Mouse (Mus musculus) embryonic facial prominence, embryonic 10.5 days (tissue): ENCODE results near the gene Taar8b. TPM values are rescaled to one million over a fixed set of nuclear protein-coding genes. Genes with fewer than 3 reads are reported as not detected.
"Not testable (repeated sequence)": the region's sequence is repeated elsewhere in the genome, so short reads cannot be mapped to it uniquely, and the experiment has no call there.

ENCODE experiments used
- DNase-seq: peaks from one replicate; pipeline ENCODE4 v3.0.0-alpha.2; 2017; ENCODE audit warnings: low spot score
- H3K27ac ChIP-seq: fragments of 300-500 bp; sonication (generic); replicated peaks from 2 replicates; pipeline ENCODE4 v1.5.1; 2016; ENCODE audit warnings: mild to moderate bottlenecking
- H3K27me3 ChIP-seq: fragments of 300-500 bp; sonication (generic); replicated peaks from 2 replicates; pipeline ENCODE4 v1.6.1; 2016; ENCODE audit warnings: low read depth, mild to moderate bottlenecking; ENCODE audit not compliant: poor library complexity, severe bottlenecking
- H3K36me3 ChIP-seq: fragments of 300-500 bp; sonication (generic); replicated peaks from 2 replicates; pipeline ENCODE4 v1.6.1; 2016; ENCODE audit warnings: mild to moderate bottlenecking, moderate library complexity
- H3K4me1 ChIP-seq: fragments of 300-500 bp; sonication (generic); 2 replicates; pipeline ENCODE4 v1.6.1; 2016
- H3K4me3 ChIP-seq: fragments of 300-500 bp; sonication (generic); 2 replicates; pipeline ENCODE4 v1.5.1; 2016; ENCODE audit warnings: mild to moderate bottlenecking, moderate library complexity
- H3K9me3 ChIP-seq: fragments of 300-500 bp; sonication (generic); 2 replicates; pipeline ENCODE4 v1.6.1; 2016; ENCODE audit warnings: mild to moderate bottlenecking
- WGBS: fragments of 180-500 bp; shearing (Covaris S2); methylation state at CpG from one replicate; pipeline ENCODE4 v1.1.7; 2016; 5-methylcytosine and 5-hydroxymethylcytosine counted together
- polyA plus RNA-seq: library from polyadenylated mRNA; unstranded; fragments of >200 nt; fragmentation: Nextera tagmentation; extraction: Ambion mirVana; gene quantifications from 2 replicates; pipeline ENCODE4 v1.2.1, GENCODE M21; 2016

The Taar8b gene
- polyA plus RNA-seq, 1 experiment from 2014 or later = not detected

GRCm38 (mm10) chr10:24097010-24097409, 4.9 kb upstream of the Taar8b start:
- not testable (repeated sequence) for H3K36me3 ChIP-seq, H3K9me3 ChIP-seq, DNase-seq, H3K27ac ChIP-seq, H3K27me3 ChIP-seq, H3K4me1 ChIP-seq, H3K4me3 ChIP-seq
- WGBS = 53% methylated on average over 2 of the region's 2 CpGs

- no peak for DNase-seq
- no peak overlapping the region for H3K4me3 ChIP-seq
- H3K27ac ChIP-seq = no peak overlapping the region
- no peaks in the 10 kb centered on the region for H3K4me1 ChIP-seq
- H3K9me3 ChIP-seq = no peaks in the 10 kb centered on the region
- 94% methylated on average over 2 of the region's 2 CpGs for WGBS
- no peaks in the 10 kb centered on the region for H3K27me3 ChIP-seq
- H3K36me3 ChIP-seq = no peaks in the 10 kb centered on the region
These were observed 4.9 kb downstream of the Taar8b start for GRCm38 (mm10) chr10:24087168-24087567.

- WGBS = 79% methylated on average over 5 of the region's 5 CpGs
- Histone ChIP-seq H3K4me1 (no peaks in the 10 kb centered on the region), H3K9me3 (no peaks in the 10 kb centered on the region), H3K27me3 (no peaks in the 10 kb centered on the region), H3K36me3 (no peaks in the 10 kb centered on the region), H3K27ac (no peak overlapping the region), H3K4me3 (no peak overlapping the region)
- DNase-seq = no peak
These were observed 5.5 kb downstream of the Taar8b start for GRCm38 (mm10) chr10:24086555-24086954.

- H3K9me3 ChIP-seq = no peaks in the 10 kb centered on the region
- no peak overlapping the region for H3K4me3 ChIP-seq
- no peaks in the 10 kb centered on the region for H3K36me3 ChIP-seq
- DNase-seq = no peak
- H3K27ac ChIP-seq = no peak overlapping the region
- H3K27me3 ChIP-seq = no peaks in the 10 kb centered on the region
- no peaks in the 10 kb centered on the region for H3K4me1 ChIP-seq
- 70% methylated on average over 5 of the region's 5 CpGs for WGBS
These were observed 6.2 kb downstream of the Taar8b start for GRCm38 (mm10) chr10:24085936-24086335.

GRCm38 (mm10) chr10:24080166-24080565, 11.9 kb downstream of the Taar8b start:
- DNase-seq = peak; percentile 45
- Histone ChIP-seq H3K27me3 (no peaks in the 10 kb centered on the region), H3K4me1 (no peaks in the 10 kb centered on the region), H3K4me3 (no peak overlapping the region), H3K36me3 (no peaks in the 10 kb centered on the region), H3K27ac (no peak overlapping the region), H3K9me3 (no peaks in the 10 kb centered on the region)
- 39% methylated on average over 3 of the region's 3 CpGs for whole genome bisulfite sequencing

- WGBS = 84% methylated on average over 2 of the region's 4 CpGs
- H3K27ac ChIP-seq = not testable (repeated sequence)
These were observed 15.9 kb downstream of the Taar8b start, which contains the start of gene Taar8a for GRCm38 (mm10) chr10:24076200-24076599. Gene Taar8a (plus strand): TSS chr10:24076500.

GRCm38 (mm10) chr10:24074751-24075150, 17.3 kb downstream of the Taar8b start:
- H3K27ac ChIP-seq, DNase-seq, H3K9me3 ChIP-seq, H3K4me3 ChIP-seq, H3K4me1 ChIP-seq, H3K36me3 ChIP-seq, H3K27me3 ChIP-seq: not testable (repeated sequence)
- WGBS = 38% methylated on average over 2 of the region's 2 CpGs

More at GRCm38 (mm10) chr10:24076200-24076599, 15.9 kb downstream of the Taar8b start, which contains the start of gene Taar8a:
- H3K4me1 ChIP-seq, H3K36me3 ChIP-seq, H3K4me3 ChIP-seq, DNase-seq, H3K9me3 ChIP-seq, H3K27me3 ChIP-seq: not testable (repeated sequence)

- no peaks in the 10 kb centered on the region for H3K4me1 ChIP-seq
- H3K27ac ChIP-seq = no peak overlapping the region
- no peak overlapping the region for H3K4me3 ChIP-seq
- no peak for DNase-seq
- H3K27me3 ChIP-seq = no peaks in the 10 kb centered on the region
- no peaks in the 10 kb centered on the region for H3K36me3 ChIP-seq
- H3K9me3 ChIP-seq = no peaks in the 10 kb centered on the region
- WGBS = 91% methylated on average over 3 of the region's 3 CpGs
These were observed 33.1 kb downstream of the Taar8b start for GRCm38 (mm10) chr10:24058986-24059385.

- Histone ChIP-seq H3K36me3 (no peaks in the 10 kb centered on the region), H3K27ac (no peak overlapping the region), H3K4me3 (no peak overlapping the region), H3K27me3 (no peaks in the 10 kb centered on the region), H3K9me3 (no peaks in the 10 kb centered on the region), H3K4me1 (no peaks in the 10 kb centered on the region)
- 77% methylated on average over 5 of the region's 5 CpGs for WGBS
- DNase-seq = no peak
These were observed 40.1 kb downstream of the Taar8b start for GRCm38 (mm10) chr10:24052039-24052438.

- DNase-seq = no peak
- Histone ChIP-seq H3K27ac (no peak within 1 kb of the TSS), H3K4me1 (no peaks in the 10 kb centered on the region), H3K4me3 (no peak within 1 kb of the TSS), H3K27me3 (no peaks in the 10 kb centered on the region), H3K36me3 (no peaks in the 10 kb centered on the region), H3K9me3 (no peaks in the 10 kb centered on the region)
These were observed 42.9 kb downstream of the Taar8b start, which contains the start of gene Taar7f for GRCm38 (mm10) chr10:24049210-24049609. Gene Taar7f (plus strand): TSS chr10:24049510.

Other genes with a start within 250 kb of the Taar8b start
- gene Vnn3, start 240.8 kb downstream of the Taar8b start, polyA plus RNA-seq = not detected in 2 replicates
- gene Vnn1, start 197.6 kb downstream of the Taar8b start, polyA plus RNA-seq = 1.9 and 2.1 TPM in 2 replicates
- not detected in 2 replicates for gene Taar1, start 171.9 kb downstream of the Taar8b start, polyA plus RNA-seq
- not detected in 2 replicates for gene Taar2, start 153.7 kb downstream of the Taar8b start, polyA plus RNA-seq
- not detected in 2 replicates for gene Taar3, start 142.7 kb downstream of the Taar8b start, polyA plus RNA-seq
- gene Taar4, start 131.8 kb downstream of the Taar8b start, polyA plus RNA-seq = not detected in 2 replicates
- gene Taar5, start 121.6 kb downstream of the Taar8b start, polyA plus RNA-seq = not detected in 2 replicates
- not detected in 2 replicates for gene Taar6, start 106.6 kb downstream of the Taar8b start, polyA plus RNA-seq
- gene Taar7a, start 98.8 kb downstream of the Taar8b start, polyA plus RNA-seq = not detected in 2 replicates
- not detected in 2 replicates for gene Taar7b, start 92.4 kb downstream of the Taar8b start, polyA plus RNA-seq
- gene Taar7d, start 65.1 kb downstream of the Taar8b start, polyA plus RNA-seq = not detected in 2 replicates
- gene Taar7e, start 54.7 kb downstream of the Taar8b start, polyA plus RNA-seq = not detected in 2 replicates
- gene Taar7f, start 42.8 kb downstream of the Taar8b start, polyA plus RNA-seq = not detected in 2 replicates
- gene Taar8a, start 15.8 kb downstream of the Taar8b start, polyA plus RNA-seq = not detected in 2 replicates
- not detected in 2 replicates for gene Taar8c, start 9.6 kb upstream of the Taar8b start, polyA plus RNA-seq
- not detected in 2 replicates for gene Taar9, start 17.2 kb upstream of the Taar8b start, polyA plus RNA-seq
- 47.9 and 55.1 TPM in 2 replicates for gene Stx7, start 57.0 kb upstream of the Taar8b start, polyA plus RNA-seq
- gene Moxd1, start 131.2 kb upstream of the Taar8b start, polyA plus RNA-seq = 12.8 and 15.3 TPM in 2 replicates